Mouse (Mus musculus) gastrocnemius, adult 2 months (tissue): ENCODE data around the gene Msh2. TPM values are rescaled to one million over a fixed set of nuclear protein-coding genes. Genes with fewer than 3 reads are reported as not detected.

ENCODE experiments used
- DNase-seq: peaks from one replicate; pipeline ENCODE4 v3.0.0; 2022
- H3K27ac ChIP-seq: fragments of 200-600 bp; 2 replicates; pipeline ENCODE4 v1.8.1; 2022; ENCODE audit warnings: mild to moderate bottlenecking
- H3K4me3 ChIP-seq: fragments of 200-600 bp; 2 replicates; pipeline ENCODE4 v1.8.1; 2022; ENCODE audit warnings: mild to moderate bottlenecking, moderate library complexity
- CTCF ChIP-seq: fragments of 200-600 bp; IDR thresholded peaks from 2 replicates; pipeline ENCODE4 v1.8.1; 2022; ENCODE audit warnings: antibody characterized with exemption, mild to moderate bottlenecking, moderate library complexity
- intact Hi-C: fragments of 180-260 bp; cut with DNase I; formaldehyde crosslinking; loops from one replicate; pipeline ENCODE4 v1.15.1; 2025
- total RNA-seq, 2 experiments: library from RNA; stranded (reverse); gene quantifications; 2 replicates each; pipeline ENCODE4 v1.2.3; 2021

Gene Msh2
- total RNA-seq, 2 experiments from 2014 or later: 9.0 to 11.5 TPM

- intact Hi-C loops: no loop called here
- no peak for DNase-seq
- Histone ChIP-seq H3K27ac (no peak overlapping the region), H3K4me3 (no peak overlapping the region)
- no peak for TF ChIP-seq CTCF
Measured at GRCm38 (mm10) chr17:87726489-87727356, 54.6 kb downstream of the Msh2 start.

GRCm38 (mm10) chr17:87731962-87732361 lies 59.8 kb downstream of the Msh2 start:
- Histone ChIP-seq H3K4me3 (no peak overlapping the region), H3K27ac (no peak overlapping the region)
- intact Hi-C loops: no loop called here
- TF ChIP-seq CTCF: no peak
- no peak for DNase-seq

- H3K27ac ChIP-seq: no peak overlapping the region
- no peak for TF ChIP-seq CTCF
- no peak for DNase-seq
- no peak overlapping the region for H3K4me3 ChIP-seq
- intact Hi-C loops: no loop called here
Measured at GRCm38 (mm10) chr17:87734471-87734870, 62.3 kb downstream of the Msh2 start.

GRCm38 (mm10) chr17:87737144-87737543 lies 65.0 kb downstream of the Msh2 start:
- no peak for DNase-seq
- H3K4me3 ChIP-seq: no peak overlapping the region
- no peak overlapping the region for H3K27ac ChIP-seq
- no peak for TF ChIP-seq CTCF
- intact Hi-C loops: no loop called here

GRCm38 (mm10) chr17:87739835-87740234 lies 67.7 kb downstream of the Msh2 start:
- no peak for TF ChIP-seq CTCF
- H3K27ac ChIP-seq: no peak overlapping the region
- no peak overlapping the region for H3K4me3 ChIP-seq
- intact Hi-C loops: no loop called here
- no peak for DNase-seq

GRCm38 (mm10) chr17:87744985-87745925 lies 73.1 kb downstream of the Msh2 start:
- H3K27ac ChIP-seq: no peak overlapping the region
- DNase-seq: no peak
- intact Hi-C loops: no loop called here
- H3K4me3 ChIP-seq: peak overlapping the region; percentile 83
- no peak for TF ChIP-seq CTCF

- H3K4me3 ChIP-seq: peak overlapping the region; percentile 83
- intact Hi-C loops: no loop called here
- no peak overlapping the region for H3K27ac ChIP-seq
- no peak for TF ChIP-seq CTCF
- peak; percentile 46 for DNase-seq
Measured at GRCm38 (mm10) chr17:87745926-87746888, 74.1 kb downstream of the Msh2 start.

GRCm38 (mm10) chr17:87760315-87760714 lies 88.2 kb downstream of the Msh2 start:
- no peak for TF ChIP-seq CTCF
- intact Hi-C loops: no loop called here
- Histone ChIP-seq H3K27ac (no peak overlapping the region), H3K4me3 (no peak overlapping the region)
- no peak for DNase-seq

GRCm38 (mm10) chr17:87763146-87763545 lies 91.0 kb downstream of the Msh2 start:
- intact Hi-C loops: no loop called here
- no peak for TF ChIP-seq CTCF

GRCm38 (mm10) chr17:87765031-87765430 lies 92.9 kb downstream of the Msh2 start:
- DNase-seq: no peak
- TF ChIP-seq CTCF: no peak
- Histone ChIP-seq H3K27ac (no peak overlapping the region), H3K4me3 (no peak overlapping the region)
- intact Hi-C loops: no loop called here

More at GRCm38 (mm10) chr17:87763146-87763545, 91.0 kb downstream of the Msh2 start:
- Histone ChIP-seq H3K4me3 (no peak overlapping the region), H3K27ac (no peak overlapping the region)
- DNase-seq: no peak

GRCm38 (mm10) chr17:87766888-87767287 lies 94.8 kb downstream of the Msh2 start:
- Histone ChIP-seq H3K4me3 (no peak overlapping the region), H3K27ac (no peak overlapping the region)
- DNase-seq: no peak
- intact Hi-C loops: no loop called here
- no peak for TF ChIP-seq CTCF

- no peak for TF ChIP-seq CTCF
- intact Hi-C loops: no loop called here
- peak; percentile 26 for DNase-seq
- Histone ChIP-seq H3K27ac (no peak overlapping the region), H3K4me3 (no peak overlapping the region)
Measured at GRCm38 (mm10) chr17:87770766-87771165, 98.6 kb downstream of the Msh2 start.
